Mouse (Mus musculus) brain, embryonic 14.5 days (tissue): ENCODE results near the gene Ttll8. TPM values are rescaled to one million over a fixed set of nuclear protein-coding genes. Genes with fewer than 3 reads are reported as not detected.

ENCODE experiments used
- DNase-seq: peaks from one replicate; pipeline ENCODE4 v3.0.0-alpha.2; 2011; ENCODE audit warnings: low read depth
- CTCF ChIP-seq: fragments of 200-500 bp; IDR thresholded peaks from 2 replicates; pipeline ENCODE4 v1.5.1; 2012; ENCODE audit warnings: inconsistent platforms, mild to moderate bottlenecking, moderate library complexity, borderline replicate concordance; ENCODE audit not compliant: insufficient read depth, insufficient read length; ENCODE audit errors: extremely low read depth
- POLR2A ChIP-seq: fragments of 200-500 bp; IDR thresholded peaks from 2 replicates; pipeline ENCODE4 v1.6.1; 2012; ENCODE audit warnings: mild to moderate bottlenecking, inconsistent platforms, borderline replicate concordance; ENCODE audit not compliant: poor library complexity, insufficient read depth, insufficient read length, severe bottlenecking; ENCODE audit errors: extremely low read depth
- polyA plus RNA-seq: library from polyadenylated mRNA; depleted of rRNA; stranded (reverse); fragments of >200 nt; gene quantifications from 2 replicates; pipeline ENCODE4 v1.2.3, GENCODE M21; 2012; rRNA removed

Gene Ttll8
- polyA plus RNA-seq, 1 experiment = 0.25 TPM

GRCm38 (mm10) chr15:88851507-88852149, 102.6 kb downstream of the Ttll8 start:
- TF ChIP-seq CTCF (no peak), POLR2A (no peak)
- DNase-seq = no peak

GRCm38 (mm10) chr15:88851076-88851475, 103.1 kb downstream of the Ttll8 start:
- no peak for TF ChIP-seq POLR2A
- no peak for TF ChIP-seq CTCF
- DNase-seq = no peak

GRCm38 (mm10) chr15:88850146-88850826, 103.9 kb downstream of the Ttll8 start:
- TF ChIP-seq CTCF (no peak), POLR2A (no peak)
- DNase-seq = peak; percentile 33

GRCm38 (mm10) chr15:88849621-88850020, 104.6 kb downstream of the Ttll8 start:
- no peak for DNase-seq
- TF ChIP-seq CTCF (no peak), POLR2A (no peak)

- TF ChIP-seq CTCF (no peak), POLR2A (no peak)
These were observed 105.6 kb downstream of the Ttll8 start for GRCm38 (mm10) chr15:88848661-88849060.

GRCm38 (mm10) chr15:88844966-88845365, 109.3 kb downstream of the Ttll8 start:
- no peak for TF ChIP-seq CTCF
- no peak for TF ChIP-seq POLR2A
- DNase-seq = no peak

More at GRCm38 (mm10) chr15:88848661-88849060, 105.6 kb downstream of the Ttll8 start:
- DNase-seq = no peak

- peak; percentile 81 for DNase-seq
- TF ChIP-seq POLR2A (no peak), CTCF (no peak)
These were observed 110.6 kb downstream of the Ttll8 start for GRCm38 (mm10) chr15:88843486-88844097.

GRCm38 (mm10) chr15:88842300-88842673, 111.9 kb downstream of the Ttll8 start:
- no peak for DNase-seq
- no peak for TF ChIP-seq CTCF
- no peak for TF ChIP-seq POLR2A

GRCm38 (mm10) chr15:88841580-88842299, 112.5 kb downstream of the Ttll8 start:
- no peak for TF ChIP-seq POLR2A
- TF ChIP-seq CTCF = no peak
- DNase-seq = peak; percentile 61

GRCm38 (mm10) chr15:88841160-88841559, 113.1 kb downstream of the Ttll8 start:
- no peak for DNase-seq
- no peak for TF ChIP-seq POLR2A
- TF ChIP-seq CTCF = no peak

Other genes starting within 250 kb of the Ttll8 start
- 22.7 and 35.9 TPM in 2 replicates for gene Brd1, start 220.2 kb downstream of the Ttll8 start, polyA plus RNA-seq
- 16.5 and 25.7 TPM in 2 replicates for gene Zbed4, start 202.8 kb downstream of the Ttll8 start, polyA plus RNA-seq
- 14.2 and 15.4 TPM in 2 replicates for gene Alg12, start 135.1 kb downstream of the Ttll8 start, polyA plus RNA-seq
- 41.8 and 48.8 TPM in 2 replicates for gene Creld2, start 134.8 kb downstream of the Ttll8 start, polyA plus RNA-seq
- gene Pim3, start 92.2 kb downstream of the Ttll8 start, polyA plus RNA-seq = 14.7 and 18.5 TPM in 2 replicates
- gene Mlc1, start 24.6 kb upstream of the Ttll8 start, polyA plus RNA-seq = 15.1 and 20.5 TPM in 2 replicates
- gene Mov10l1, start 28.5 kb upstream of the Ttll8 start, polyA plus RNA-seq = not detected in 2 replicates
- 14.7 and 24.0 TPM in 2 replicates for gene Panx2, start 105.3 kb upstream of the Ttll8 start, polyA plus RNA-seq
- 36.0 and 40.8 TPM in 2 replicates for gene Trabd, start 120.7 kb upstream of the Ttll8 start, polyA plus RNA-seq
- 37.9 and 50.7 TPM in 2 replicates for gene Selenoo, start 134.7 kb upstream of the Ttll8 start, polyA plus RNA-seq
- 45.9 and 50.3 TPM in 2 replicates for gene Tubgcp6, start 168.7 kb upstream of the Ttll8 start, polyA plus RNA-seq
- 33.1 and 58.3 TPM in 2 replicates for gene Hdac10, start 174.3 kb upstream of the Ttll8 start, polyA plus RNA-seq
- 12.8 and 15.5 TPM in 2 replicates for gene Mapk12, start 186.3 kb upstream of the Ttll8 start, polyA plus RNA-seq
- 61.9 and 75.4 TPM in 2 replicates for gene Mapk11, start 195.2 kb upstream of the Ttll8 start, polyA plus RNA-seq
- gene Plxnb2, start 226.4 kb upstream of the Ttll8 start, polyA plus RNA-seq = 194 and 213 TPM in 2 replicates
- gene Dennd6b, start 242.1 kb upstream of the Ttll8 start, polyA plus RNA-seq = 134 and 196 TPM in 2 replicates